Comparison of ENCODE assay signal across 25 mouse cellular contexts in the genomic region with DNA sequence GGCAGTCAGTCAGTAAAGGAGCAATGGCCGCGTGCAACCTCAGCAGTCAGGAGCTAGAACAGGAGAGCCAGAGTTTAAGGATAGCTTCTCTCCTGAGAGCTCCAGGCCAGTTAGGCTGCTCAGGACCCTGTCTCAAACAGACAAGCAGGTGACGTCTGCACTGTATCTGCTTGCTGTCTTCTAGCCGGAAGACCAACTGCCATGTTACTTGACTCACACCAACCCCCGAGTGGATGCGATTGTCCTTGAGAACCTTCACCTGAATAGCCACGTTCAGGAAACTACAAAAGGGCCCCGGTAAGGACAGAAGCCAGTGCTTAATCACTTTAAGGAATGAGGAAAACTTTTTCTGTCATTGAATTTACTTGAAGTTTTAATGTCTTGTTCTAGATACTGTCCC. TPM values are rescaled to one million over a fixed set of nuclear protein-coding genes. Genes with fewer than 3 reads are reported as not detected.
DNase-seq lines count a peak whose midpoint lies in the region; TF ChIP-seq lines count a peak whose summit lies in the region.
"Had no signal": no experiment of that assay in that cellular context is flagged by ENCODE, and none has a peak within 500 bp of the region (broad histone marks: within the 10 kb centered on the region; RNA-seq: fewer than 3 reads in every experiment).

No protein-coding gene starts in this region.

- H3K4me3 ChIP-seq in E14TG2a.4 (replicated peaks; ENCODE audit: low read length): peak overlapping the region; percentile 37; the same call in 1 of the 2 replicates
- H3K4me3 ChIP-seq: embryonic facial prominence, embryonic 10.5 days; embryonic facial prominence, embryonic 12.5 days; forebrain, embryonic 13.5 days; forebrain, embryonic 15.5 days had no signal

- TF ChIP-seq CTCF in E14TG2a.4 (conservative IDR thresholded peaks at IDR 0.05; ENCODE audit: low read length): no peak

- no peaks in the 10 kb centered on the region for H3K9me3 ChIP-seq in E14TG2a.4 (ENCODE audit: low read length)
- H3K9me3 ChIP-seq: embryonic facial prominence, embryonic 10.5 days; embryonic facial prominence, embryonic 12.5 days; forebrain, embryonic 13.5 days; forebrain, embryonic 15.5 days; G1E had no signal

- no peaks in the 10 kb centered on the region for H3K27me3 ChIP-seq in E14TG2a.4 (ENCODE audit: insufficient read depth, low read length)
- H3K27me3 ChIP-seq: CH12.LX; embryonic facial prominence, embryonic 12.5 days; forebrain, embryonic 13.5 days; forebrain, embryonic 15.5 days; Patski had no signal

- DNase-seq in ES-CJ7 (ENCODE audit: low read depth, low spot score) (peak; percentile 68), R1 (ENCODE audit: low read depth, low spot score) (peak; percentile 67)
- DNase-seq in ovary, adult 18-20 months (ENCODE audit: low spot score): no peak
- DNase-seq in layer of hippocampus, adult 8-10 months (ENCODE audit: low spot score in 2 of 2): no peak
- no peak for DNase-seq in frontal cortex, adult 2 months (ENCODE audit: extremely low spot score in 1 of 2, low spot score in 1 of 2)
- DNase-seq: adrenal gland, adult 8-10 months; adrenal gland, postnatal 14 days; adrenal gland, postnatal 36 days; B cell, adult 2 months; cerebellum, adult 11-12 months; cerebellum, adult 2 months; cerebellum, adult 9-10 months; cerebellum, postnatal 10 days; cerebellum, postnatal 25 days; forebrain, postnatal 0 days had no signal

- H3K36me3 ChIP-seq in E14TG2a.4 (ENCODE audit: insufficient read depth, low read length): peaks cover 80% of the 10 kb centered on the region

- H3K4me1 ChIP-seq in E14TG2a.4 (replicated peaks; ENCODE audit: low read depth, low read length): peaks cover 24% of the 10 kb centered on the region
- H3K4me1 ChIP-seq: embryonic facial prominence, embryonic 10.5 days; embryonic facial prominence, embryonic 12.5 days; forebrain, embryonic 13.5 days; forebrain, embryonic 15.5 days had no signal

RNA-seq across cellular contexts. Expression of a gene that starts 8.4 kb away (rescaled TPM):
- 1 to 10 TPM in 1 of 4 experiments, under 1 TPM in 3; 0.60 to 1.3 (median 0.79) TPM for total RNA-seq in layer of hippocampus, adult 8-10 months (2022)
- polyA plus RNA-seq in frontal cortex, adult 2 months (2012; rRNA removed): 0.68 and 0.80 TPM in 2 replicates
- total RNA-seq: adrenal gland, adult 18-20 months; adrenal gland, postnatal 14 days; G1E had no signal
- polyA plus RNA-seq: activated CD4-positive, CD25-positive, alpha-beta regulatory T cell, adult 4 months; Patski had no signal

RNA-seq across cellular contexts. Expression of a gene that starts 9.0 kb away (rescaled TPM):
- 10 to 100 TPM; 20.4 to 27.7 (median 26.1) TPM for total RNA-seq in layer of hippocampus, adult 8-10 months (2022)
- 27.5 and 33.9 TPM in 2 replicates for polyA plus RNA-seq in frontal cortex, adult 2 months (2012; rRNA removed)

RNA-seq across cellular contexts. Expression of a gene that starts 14.0 kb away (rescaled TPM):
- total RNA-seq in layer of hippocampus, adult 8-10 months (2022): 1 to 10 TPM in 2 of 4 experiments, under 1 TPM in 2; 0.68 to 1.5 (median 0.91) TPM
- 0.59 and 0.90 TPM in 2 replicates for polyA plus RNA-seq in frontal cortex, adult 2 months (2012; rRNA removed)
- total RNA-seq: CH12.LX had no signal

RNA-seq across cellular contexts. Expression of a gene that starts 31.9 kb away (rescaled TPM):
- total RNA-seq in layer of hippocampus, adult 8-10 months (2022): 1,000 to 10,000 TPM; 2,504 to 3,682 (median 3,062) TPM
- polyA plus RNA-seq in frontal cortex, adult 2 months (2012; rRNA removed): 3,478 and 3,677 TPM in 2 replicates

Comparison
In these comparisons a context has a peak if more than half of its experiments do, and no peak if none do; other contexts are left out.
1. DNase-seq: peak in ES-CJ7 (single experiment) and R1 (single experiment); none in ovary, adult 18-20 months (single experiment), layer of hippocampus, adult 8-10 months (0 of 2) and frontal cortex, adult 2 months (0 of 2).